Mouse (Mus musculus) layer of hippocampus, postnatal 25 days (tissue): ENCODE results near the gene Ddr1. TPM values are rescaled to one million over a fixed set of nuclear protein-coding genes. Genes with fewer than 3 reads are reported as not detected.

ENCODE experiments used
- DNase-seq, 2 experiments: peaks; one replicate each; pipeline ENCODE4 v3.0.0; 2022; ENCODE audit warnings: mixed read lengths in 2 of 2, low spot score in 1 of 2; ENCODE audit errors: extremely low spot score in 1 of 2
- total RNA-seq, 2 experiments: library from RNA; stranded (reverse); gene quantifications; 2 replicates each; pipeline ENCODE4 v1.2.3; 2021

Ddr1 gene
- total RNA-seq, 2 experiments from 2014 or later = 78.5 to 82.0 TPM

DNA sequence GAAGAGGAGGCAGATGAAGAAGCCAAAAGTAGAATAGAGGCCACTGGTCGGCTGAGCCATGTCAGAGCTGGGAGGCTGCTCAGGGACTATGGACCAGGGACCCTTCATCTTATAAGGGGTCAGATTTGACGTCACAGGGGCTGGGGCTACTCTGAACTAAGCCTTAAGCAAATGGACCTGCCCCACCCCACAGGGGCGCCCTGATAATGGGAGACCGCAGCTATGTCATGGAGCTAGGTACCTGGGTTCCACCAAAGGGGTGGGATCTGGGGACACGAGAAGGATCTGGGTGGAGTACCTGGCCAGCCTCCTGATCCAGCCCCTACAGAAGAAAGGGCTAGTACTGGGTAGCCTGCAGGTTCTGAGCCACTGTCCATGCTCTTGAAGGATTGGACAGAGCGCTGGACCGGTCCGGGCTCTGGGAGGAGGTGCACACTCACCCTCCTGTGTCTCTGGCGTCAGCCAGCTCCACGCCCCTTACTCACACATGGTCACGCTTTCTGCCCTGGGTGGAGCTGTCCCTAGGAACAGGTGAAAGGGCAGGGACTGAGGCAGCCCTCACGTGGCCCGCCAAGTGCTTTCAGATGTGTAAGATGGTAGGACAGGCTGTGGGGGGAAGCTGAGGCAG, 60.7 kb downstream of the Ddr1 start, which contains the start of gene Mucl3:
Gene Mucl3, minus strand, starts transcription at position 87 of the 628 bp plus-strand sequence.
- DNase-seq = no peak

- DNase-seq = no peak
These were observed 65.1 kb downstream of the Ddr1 start for GRCm38 (mm10) chr17:35639352-35639751.

DNA sequence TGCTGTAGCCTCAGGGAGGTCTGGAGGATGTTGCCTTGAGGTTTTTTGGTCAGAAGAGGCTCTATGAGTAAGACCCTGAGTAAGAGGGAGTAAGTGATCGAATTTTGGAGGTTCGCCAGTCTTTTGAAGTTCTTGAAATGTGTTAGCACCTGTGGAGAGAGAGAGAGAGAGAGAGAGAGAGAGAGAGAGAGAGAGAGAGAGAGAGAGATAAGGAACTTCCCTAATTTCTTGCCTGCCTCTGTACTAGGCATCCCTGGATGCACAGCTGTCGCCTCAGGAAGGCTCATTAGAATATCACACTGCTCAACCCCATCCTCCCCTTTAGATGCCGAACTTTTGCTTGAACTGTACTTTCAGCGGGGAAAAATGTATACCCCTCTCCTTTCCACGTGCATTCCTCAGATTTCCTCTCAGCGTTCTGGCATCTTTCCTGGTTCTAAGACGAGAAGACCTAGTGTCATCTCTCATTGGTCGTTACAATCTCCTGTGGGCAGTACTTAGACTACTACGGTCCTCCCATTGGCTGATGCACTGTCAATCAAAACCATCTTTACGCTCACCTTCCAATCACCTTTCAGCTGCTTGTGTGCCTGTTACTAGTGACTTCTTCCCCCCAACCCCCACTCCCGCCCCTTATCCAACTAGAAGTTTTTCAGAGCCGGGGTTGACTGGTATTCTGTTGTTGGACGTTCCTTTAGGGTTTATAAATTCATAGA, 65.8 kb downstream of the Ddr1 start:
- DNase-seq = peak in 1 of 2 experiments; percentile 45

- no peak for DNase-seq
These were observed 68.1 kb downstream of the Ddr1 start for GRCm38 (mm10) chr17:35636363-35636762.

DNA sequence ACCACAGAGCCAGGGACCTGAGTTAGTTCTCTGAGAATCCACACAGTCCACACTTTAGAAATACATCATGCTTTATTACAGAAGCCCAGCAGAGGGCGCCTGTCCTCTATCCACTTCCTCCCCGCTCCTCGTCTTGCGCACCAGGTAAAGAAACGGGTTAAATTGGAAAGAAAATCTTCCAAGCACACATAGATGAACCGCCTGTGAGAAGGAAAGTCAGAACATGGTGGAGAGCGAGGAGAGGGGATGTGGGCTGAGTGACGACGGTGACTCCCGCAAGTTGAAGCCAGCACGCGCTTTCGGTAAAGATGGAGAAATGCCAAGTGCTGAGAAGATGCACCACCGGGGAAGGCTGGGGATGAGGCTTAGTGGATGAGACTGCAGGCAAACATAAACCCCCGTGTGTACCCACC, 68.7 kb downstream of the Ddr1 start:
- DNase-seq = peak; percentile 54 to 78

- no peak for DNase-seq
These were observed 69.2 kb downstream of the Ddr1 start for GRCm38 (mm10) chr17:35635202-35635601.

GRCm38 (mm10) chr17:35633992-35634391, 70.4 kb downstream of the Ddr1 start:
- DNase-seq = peak in 1 of 2 experiments; percentile 17

Other genes with a start within 250 kb of the Ddr1 start
- gene H2-Q10, start 234.5 kb downstream of the Ddr1 start, total RNA-seq = under 1 TPM in 1 of 2 experiments, not detected in 1; 0.09 TPM
- under 1 TPM in 1 of 2 experiments, not detected in 1; 0.26 TPM for gene Pou5f1, start 198.6 kb downstream of the Ddr1 start, total RNA-seq
- gene Tcf19, start 187.8 kb downstream of the Ddr1 start, total RNA-seq = 1 to 10 TPM; 4.7 to 6.1 TPM
- 10 to 100 TPM in 1 of 2 experiments, 1 to 10 TPM in 1; 8.0 to 10.5 TPM for gene Cchcr1, start 187.5 kb downstream of the Ddr1 start, total RNA-seq
- under 1 TPM; 0.32 to 0.61 TPM for gene Psors1c2, start 171.4 kb downstream of the Ddr1 start, total RNA-seq
- gene Cdsn, start 152.5 kb downstream of the Ddr1 start, total RNA-seq = under 1 TPM; 0.20 to 0.70 TPM
- gene 2300002M23Rik, start 137.2 kb downstream of the Ddr1 start, total RNA-seq = not detected
- gene Sfta2, start 103.1 kb downstream of the Ddr1 start, total RNA-seq = not detected
- gene Gm9573, start 78.0 kb downstream of the Ddr1 start, total RNA-seq = not detected
- not detected for gene Mucl3, start 60.9 kb downstream of the Ddr1 start, total RNA-seq
- gene Vars2, start 37.0 kb downstream of the Ddr1 start, total RNA-seq = 10 to 100 TPM; 33.7 to 42.0 TPM
- gene Gtf2h4, start 30.9 kb downstream of the Ddr1 start, total RNA-seq = 10 to 100 TPM; 30.2 to 33.7 TPM
- 1 to 10 TPM; 3.2 to 5.1 TPM for gene Ier3, start 117.1 kb upstream of the Ddr1 start, total RNA-seq
- gene Flot1, start 118.6 kb upstream of the Ddr1 start, total RNA-seq = 100 to 1,000 TPM; 122 to 132 TPM
- gene Tubb5, start 133.7 kb upstream of the Ddr1 start, total RNA-seq = 100 to 1,000 TPM; 381 to 413 TPM
- 10 to 100 TPM; 12.1 to 16.5 TPM for gene Mdc1, start 136.9 kb upstream of the Ddr1 start, total RNA-seq
- gene Nrm, start 156.7 kb upstream of the Ddr1 start, total RNA-seq = 1 to 10 TPM; 2.1 to 3.5 TPM
- 10 to 100 TPM in 1 of 2 experiments, 1 to 10 TPM in 1; 9.5 to 10.5 TPM for gene Ppp1r18, start 161.0 kb upstream of the Ddr1 start, total RNA-seq
- 10 to 100 TPM; 25.5 to 29.9 TPM for gene Dhx16, start 175.2 kb upstream of the Ddr1 start, total RNA-seq
- 10 to 100 TPM; 59.1 to 65.6 TPM for gene 2310061I04Rik, start 192.8 kb upstream of the Ddr1 start, total RNA-seq
- gene Atat1, start 205.5 kb upstream of the Ddr1 start, total RNA-seq = 10 to 100 TPM; 61.1 to 75.3 TPM
- 10 to 100 TPM; 34.4 to 35.9 TPM for gene Mrps18b, start 211.8 kb upstream of the Ddr1 start, total RNA-seq
- 10 to 100 TPM; 69.9 to 81.9 TPM for gene Ppp1r10, start 211.8 kb upstream of the Ddr1 start, total RNA-seq